Mouse (Mus musculus): ENCODE measurements around the gene Apba2.

The Apba2 gene

DNA sequence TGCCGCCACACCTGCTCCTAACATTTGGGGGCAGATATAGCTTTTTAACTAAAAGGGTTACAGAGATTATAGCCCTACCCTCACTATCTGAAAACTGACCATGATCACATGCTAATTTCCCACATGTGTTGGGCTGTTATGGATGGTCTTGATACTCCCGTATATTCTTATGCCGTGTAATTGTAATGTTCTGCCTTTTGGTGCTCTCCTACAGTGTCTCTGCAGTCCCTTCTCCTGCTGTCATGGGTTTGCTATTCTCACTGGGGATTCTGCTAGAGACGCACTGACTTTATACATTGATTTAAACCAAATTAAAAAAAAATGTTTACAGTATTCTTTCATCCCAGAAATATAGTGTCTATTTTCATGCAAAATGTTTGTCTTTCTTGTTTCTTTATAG is 157.4 kb downstream of the Apba2 start:
- no peak for DNase-seq (ENCODE audit: low spot score)

DNA sequence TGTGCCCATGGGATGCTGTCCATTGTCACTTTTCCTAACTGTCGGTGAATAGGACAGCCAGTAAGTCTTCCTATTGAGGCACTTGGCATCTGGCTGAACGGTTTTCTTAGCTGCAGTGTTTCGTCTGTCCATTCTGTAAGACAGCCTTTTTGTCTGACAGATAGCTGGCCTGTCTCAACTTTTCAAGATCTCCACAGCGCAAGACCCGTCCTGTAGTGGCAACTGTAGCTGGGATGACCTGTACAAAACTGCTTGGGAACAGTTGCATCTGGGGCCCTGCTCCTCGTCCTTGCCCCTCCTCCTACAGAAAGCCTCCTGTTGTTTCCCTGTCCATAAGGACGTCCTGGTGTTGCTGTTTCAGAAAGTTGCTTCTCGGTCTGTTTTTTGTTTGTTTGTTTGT is 157.8 kb downstream of the Apba2 start:
- no peak for DNase-seq (ENCODE audit: low spot score)

DNA sequence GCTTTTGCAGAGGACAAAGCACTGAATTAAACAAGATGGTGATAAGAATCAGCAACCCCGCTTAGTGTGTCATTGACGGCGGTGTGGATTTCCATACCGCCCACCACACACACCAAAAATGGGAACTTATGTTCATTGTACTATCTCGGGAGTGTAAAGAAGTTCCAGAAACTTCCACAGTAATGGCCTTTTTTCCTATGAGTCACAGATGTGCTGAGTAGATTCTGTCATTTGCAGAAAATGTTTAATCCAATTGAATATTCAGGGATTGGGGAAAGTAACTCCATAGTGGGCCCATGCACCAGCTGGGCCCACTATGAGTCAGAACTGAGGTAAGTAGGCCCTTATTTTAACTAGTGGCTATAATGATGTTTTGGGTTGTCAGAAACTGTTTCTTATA is 161.0 kb downstream of the Apba2 start:
- DNase-seq (ENCODE audit: low spot score) = no peak

DNA sequence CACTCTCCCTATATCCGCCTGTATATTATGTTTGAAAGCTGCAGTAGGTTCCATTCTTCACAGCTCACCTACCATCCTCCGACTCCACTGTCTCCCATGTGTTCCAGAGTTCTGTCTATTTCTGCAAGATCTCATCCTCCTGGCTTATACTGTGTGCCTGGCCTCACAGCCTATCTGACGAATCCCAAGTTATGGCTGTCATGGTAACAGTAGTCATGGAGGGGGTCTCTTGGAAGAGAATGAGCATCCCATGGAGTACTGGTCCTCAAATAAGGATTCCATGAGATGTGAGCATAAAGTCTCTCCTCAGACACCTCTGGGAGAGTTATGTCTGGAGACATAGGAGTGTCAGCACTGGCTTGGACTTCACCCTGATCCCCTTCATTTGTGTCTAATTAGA is 162.1 kb downstream of the Apba2 start:
- no peak for DNase-seq (ENCODE audit: low spot score)

DNA sequence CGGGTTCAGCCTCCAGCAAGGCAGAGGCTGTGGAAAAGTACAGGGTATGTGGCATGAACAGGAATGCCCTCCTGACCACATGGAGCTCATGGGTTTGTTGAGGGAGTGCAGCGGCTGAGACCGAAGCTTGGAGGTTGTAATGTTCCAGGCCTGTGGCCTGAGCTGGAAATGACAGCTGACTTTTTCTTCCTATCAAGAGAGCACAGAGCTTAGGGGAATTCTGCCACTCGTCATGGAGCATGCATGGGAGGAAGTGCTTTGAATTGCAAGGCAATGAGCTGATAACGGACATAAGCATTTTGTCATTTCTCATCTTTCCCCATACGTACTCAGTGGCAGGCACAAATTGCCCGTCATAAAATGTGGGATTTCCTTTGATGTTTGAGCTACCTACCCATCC is 163.6 kb downstream of the Apba2 start:
- DNase-seq (ENCODE audit: low spot score) = no peak

DNA sequence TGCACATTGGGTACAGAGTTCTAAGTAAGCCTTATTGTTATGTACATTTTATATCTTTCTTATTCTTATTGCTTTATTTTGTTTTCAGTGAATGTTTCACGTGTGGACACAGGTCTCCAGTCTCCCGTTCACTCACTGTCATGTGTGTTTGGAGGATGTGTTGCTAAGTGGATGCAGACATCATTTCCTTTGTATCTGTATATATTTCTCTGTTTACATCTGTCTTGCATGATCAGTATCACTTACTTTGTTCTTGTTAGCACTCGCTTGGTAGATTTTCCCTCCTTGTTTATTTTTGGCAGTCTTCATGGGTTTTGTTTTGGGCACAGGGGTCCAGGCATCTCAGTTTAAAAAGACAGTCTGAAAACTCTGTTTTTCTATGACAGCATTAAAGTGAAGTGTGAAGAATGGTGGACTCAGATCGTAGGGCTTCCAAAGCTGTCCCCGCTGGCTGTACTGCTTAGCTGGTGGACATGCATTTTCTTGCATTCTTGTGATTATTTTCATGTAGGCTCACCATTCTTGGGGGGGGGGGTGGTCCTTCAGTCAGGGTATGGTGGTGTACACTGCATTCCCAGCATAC is 164.3 kb downstream of the Apba2 start:
- no peak for DNase-seq (ENCODE audit: low spot score)

DNA sequence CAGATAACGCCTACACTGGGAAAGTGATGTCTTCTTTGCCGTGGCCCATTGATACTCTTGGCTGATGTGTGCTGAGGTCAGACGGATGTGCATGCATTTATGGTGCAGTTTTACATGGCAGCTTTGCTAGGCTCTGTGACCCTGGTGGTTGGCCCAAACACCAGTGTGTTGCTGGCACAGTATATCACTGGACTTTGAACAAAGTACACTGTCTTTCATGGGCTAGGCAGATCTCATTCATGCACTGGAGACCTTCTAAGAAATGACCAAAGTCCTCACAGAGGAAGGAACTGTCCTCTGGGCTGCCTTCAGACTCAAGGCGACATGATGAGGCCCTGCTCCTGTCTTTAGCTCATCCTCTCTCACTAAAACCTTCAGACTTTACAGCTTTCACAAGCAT is 166.5 kb downstream of the Apba2 start:
- no peak for DNase-seq (ENCODE audit: low spot score)

DNA sequence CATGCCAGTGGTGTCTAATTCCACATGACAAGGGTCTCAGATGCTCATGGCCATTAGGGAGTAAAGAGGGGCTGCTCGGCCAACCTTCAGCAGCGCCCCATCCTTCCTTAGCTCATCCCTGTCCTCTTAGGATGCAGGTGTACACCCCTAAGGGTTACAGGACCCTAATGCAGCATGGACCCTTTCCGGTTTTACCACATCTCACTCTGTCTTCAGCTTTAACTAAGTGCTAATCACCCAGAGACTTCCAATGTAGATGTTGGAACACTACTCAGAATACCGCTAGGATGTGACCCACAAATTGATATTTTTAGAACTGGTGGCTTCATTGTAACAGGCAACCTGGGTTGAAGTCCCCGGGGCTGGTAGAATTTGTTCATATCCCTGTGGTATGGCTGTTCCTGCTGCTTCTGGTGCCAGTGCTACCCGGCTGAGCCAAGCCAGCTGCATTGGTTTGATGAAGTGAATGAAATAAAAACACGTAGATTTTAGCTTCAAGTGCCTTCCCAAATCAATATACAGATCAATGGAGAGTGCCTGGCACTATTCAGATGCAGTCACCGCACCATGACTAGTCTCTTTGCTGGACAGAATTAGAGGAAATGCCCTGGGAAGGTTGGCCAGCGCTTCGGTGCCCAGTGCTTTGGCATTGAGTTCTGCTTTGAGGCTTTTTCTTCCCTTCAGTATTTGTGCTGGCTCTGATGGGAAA is 178.4 kb downstream of the Apba2 start:
- no peak for DNase-seq (ENCODE audit: low spot score)

DNA sequence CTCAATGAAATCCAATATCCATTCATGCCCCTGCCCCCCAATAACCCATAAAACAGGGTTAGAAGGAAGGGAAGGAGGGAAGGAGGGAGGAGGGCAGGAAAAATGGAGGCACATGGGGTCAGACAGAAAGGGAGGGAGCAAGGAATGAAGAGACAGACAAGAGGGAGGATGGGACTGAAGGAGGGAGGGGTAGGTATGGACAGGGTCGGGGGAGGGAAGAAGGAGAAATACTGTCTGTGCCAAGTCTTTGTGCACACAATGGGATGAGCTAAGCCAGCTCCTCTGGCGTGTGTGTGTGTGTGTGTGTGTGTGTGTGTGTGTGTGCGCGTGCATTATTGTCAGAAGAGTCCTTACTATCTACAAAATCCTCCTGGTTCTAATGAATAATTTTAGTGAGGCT is 183.4 kb downstream of the Apba2 start:
- no peak for DNase-seq (ENCODE audit: low spot score)

DNA sequence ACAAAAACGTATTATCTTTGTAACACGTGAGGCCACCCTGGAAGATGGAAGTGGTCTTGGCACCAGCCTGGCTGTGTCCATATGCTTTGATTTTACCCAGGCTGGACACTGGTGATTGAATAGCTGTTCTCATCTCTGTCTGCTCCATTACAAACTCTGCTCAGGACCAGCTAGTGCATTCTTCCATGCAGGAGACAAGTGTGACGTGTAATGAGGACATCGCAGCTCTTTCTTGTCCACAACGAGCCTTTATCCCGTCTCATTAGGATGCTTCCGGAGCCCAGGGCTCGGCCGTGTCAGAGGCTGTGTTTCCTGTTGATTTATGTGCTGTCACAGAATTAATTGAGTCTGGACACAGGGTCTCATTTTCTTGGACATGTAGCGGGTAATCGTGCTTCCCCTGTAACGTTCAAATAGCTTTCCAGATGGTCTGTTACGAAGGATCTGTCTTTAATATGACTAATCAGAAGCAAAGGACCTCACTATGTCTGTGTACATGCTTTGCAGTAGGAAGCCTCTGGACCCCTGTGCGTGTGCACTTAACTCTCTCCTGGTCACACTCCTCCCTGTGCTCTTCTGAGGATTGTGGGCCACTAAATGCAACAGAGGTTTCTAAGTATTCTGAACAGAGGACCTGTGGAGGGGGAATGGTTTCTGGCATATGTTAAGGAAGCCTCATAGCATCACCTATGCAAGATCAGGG is 186.8 kb downstream of the Apba2 start:
- DNase-seq (ENCODE audit: low spot score) = no peak

DNA sequence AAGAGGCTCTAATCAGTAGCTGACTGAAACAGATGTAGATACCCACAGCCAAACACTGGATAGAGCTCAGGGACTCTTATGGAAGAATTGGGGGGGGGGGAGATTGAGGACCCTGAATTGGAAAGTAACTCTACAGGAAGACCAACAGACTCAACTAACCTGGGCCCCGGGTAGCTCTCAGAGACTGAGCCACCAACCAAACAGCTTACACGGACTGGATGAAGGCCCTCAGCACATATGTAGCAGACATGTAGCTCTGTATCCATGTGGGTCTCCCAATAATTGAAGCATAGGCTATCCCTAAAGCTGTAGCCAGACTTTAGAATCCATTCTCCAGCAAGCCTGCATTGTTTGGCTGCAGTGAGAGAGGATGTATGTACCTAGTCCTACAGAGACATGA is 190.3 kb downstream of the Apba2 start:
- no peak for DNase-seq (ENCODE audit: low spot score)

DNA sequence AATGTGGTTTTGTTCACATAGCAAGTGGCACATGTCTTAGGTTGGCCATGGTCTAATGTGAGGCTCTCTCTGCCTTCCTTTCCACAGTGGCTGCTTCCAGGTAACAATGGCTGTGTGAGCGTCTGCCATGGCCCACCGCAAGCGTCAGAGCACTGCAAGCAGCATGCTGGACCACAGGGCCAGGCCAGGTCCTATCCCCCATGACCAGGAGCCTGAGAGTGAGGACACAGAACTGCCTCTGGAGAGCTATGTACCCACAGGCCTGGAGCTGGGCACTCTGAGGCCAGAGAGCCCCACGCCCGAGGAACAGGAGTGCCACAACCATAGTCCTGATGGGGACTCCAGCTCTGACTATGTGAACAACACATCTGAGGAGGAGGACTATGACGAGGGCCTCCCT is 193.4 kb downstream of the Apba2 start:
- no peak for DNase-seq (ENCODE audit: low spot score)

DNA sequence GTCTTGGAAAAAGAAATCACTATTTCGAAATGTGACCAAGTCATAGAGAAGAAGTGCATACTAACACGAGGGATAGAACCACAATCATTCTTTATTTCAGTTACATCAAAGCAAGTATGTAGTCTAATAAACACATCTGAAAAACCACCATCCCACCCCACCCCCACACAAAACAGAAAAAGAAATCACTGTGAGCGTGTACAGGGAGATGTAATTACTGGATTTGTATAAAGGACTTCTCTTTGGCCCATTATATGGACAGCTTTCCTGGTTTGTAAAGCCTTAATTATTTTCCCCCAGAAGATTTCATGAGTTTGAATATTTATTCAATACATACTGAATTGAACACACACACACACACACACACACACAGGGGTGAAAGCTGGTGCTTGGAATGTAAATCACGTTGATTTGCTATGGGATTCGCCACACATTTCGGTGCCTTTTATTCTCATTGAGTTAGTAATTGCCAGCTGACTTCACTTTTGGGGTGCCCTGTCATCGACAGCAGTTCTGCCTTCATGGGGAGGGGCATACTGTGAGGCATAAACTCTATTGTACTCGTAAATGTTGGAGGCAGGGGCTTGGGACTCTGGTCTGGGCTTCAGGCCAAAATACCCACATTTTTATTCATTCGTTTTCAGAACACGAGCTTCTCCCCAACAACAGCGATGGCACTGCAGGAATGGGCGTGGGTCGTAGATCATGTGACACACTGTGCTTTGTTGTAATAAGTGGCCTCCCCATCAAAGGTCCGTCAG is 195.2 kb downstream of the Apba2 start:
- no peak for DNase-seq (ENCODE audit: low spot score)

DNA sequence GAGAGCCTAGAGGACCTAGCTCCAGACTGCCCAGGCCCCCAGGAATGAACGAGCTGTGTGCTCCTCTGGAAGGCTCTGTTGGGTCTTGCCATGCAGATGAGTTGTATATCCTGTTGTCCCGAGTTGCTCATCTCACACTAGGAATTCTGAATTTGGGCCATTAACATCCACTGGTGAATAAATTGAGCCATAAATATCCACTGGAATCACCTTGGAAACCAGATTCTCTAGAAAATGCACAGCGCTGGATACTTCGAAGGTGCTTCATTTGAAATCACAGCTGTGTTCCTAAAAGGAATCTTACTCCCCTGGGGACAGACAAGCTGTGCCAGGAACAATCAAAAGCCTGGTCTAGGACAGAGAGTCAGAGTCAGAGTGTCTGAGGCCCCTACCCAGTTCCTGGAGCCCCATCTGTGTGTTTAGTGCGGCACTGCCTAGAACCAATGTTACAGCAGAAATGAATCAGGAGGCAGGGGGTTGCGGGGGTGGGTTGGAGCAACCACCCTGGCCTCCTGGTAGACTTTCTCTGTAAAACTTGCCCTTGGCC is 196.4 kb downstream of the Apba2 start:
- DNase-seq (ENCODE audit: low spot score) = no peak

DNA sequence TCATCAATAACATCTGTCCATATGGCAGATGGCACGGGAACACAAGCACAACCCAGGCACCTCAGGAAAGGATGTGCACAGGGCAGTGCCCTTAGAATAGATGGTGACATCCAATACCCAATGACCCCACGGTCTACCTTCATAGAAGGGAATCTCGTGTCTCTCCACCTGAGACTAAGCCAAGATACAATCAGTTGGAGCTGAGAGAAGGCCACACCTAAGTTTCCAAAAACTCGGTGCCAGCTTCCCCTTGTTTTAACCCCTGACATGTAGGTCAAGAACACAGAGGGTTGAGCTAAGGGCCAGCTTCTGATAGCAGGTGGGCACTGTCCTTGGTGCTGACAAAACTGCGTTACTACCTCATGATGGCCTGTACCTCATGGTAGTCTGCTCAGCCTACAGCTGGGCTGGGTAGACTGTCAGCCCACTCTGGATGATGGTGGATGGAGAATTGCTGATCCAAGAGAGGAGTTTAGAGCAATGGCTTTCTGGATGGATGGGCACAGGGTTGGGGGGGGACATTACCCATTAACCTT is 202.6 kb downstream of the Apba2 start:
- no peak for DNase-seq (ENCODE audit: low spot score)

DNA sequence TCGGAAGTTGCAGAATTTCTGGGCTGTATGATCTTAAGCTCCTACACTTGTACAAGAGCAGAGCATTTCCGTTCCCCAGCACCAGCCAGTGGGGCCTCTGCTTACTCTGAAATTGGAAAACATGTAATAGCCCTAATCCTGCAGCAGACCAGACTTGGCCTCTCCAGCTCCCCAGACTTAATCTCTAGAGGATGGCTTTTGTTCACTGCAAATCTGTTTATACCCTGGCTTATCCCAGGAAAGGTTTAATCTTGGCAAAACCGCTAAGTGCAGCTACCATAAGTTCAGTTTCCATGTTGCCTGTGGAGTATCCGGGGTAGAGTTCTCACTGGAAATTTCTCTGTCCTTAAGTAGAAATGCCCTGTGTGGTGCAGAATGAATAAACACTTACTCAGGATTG is 206.7 kb downstream of the Apba2 start:
- no peak for DNase-seq (ENCODE audit: low spot score)

DNA sequence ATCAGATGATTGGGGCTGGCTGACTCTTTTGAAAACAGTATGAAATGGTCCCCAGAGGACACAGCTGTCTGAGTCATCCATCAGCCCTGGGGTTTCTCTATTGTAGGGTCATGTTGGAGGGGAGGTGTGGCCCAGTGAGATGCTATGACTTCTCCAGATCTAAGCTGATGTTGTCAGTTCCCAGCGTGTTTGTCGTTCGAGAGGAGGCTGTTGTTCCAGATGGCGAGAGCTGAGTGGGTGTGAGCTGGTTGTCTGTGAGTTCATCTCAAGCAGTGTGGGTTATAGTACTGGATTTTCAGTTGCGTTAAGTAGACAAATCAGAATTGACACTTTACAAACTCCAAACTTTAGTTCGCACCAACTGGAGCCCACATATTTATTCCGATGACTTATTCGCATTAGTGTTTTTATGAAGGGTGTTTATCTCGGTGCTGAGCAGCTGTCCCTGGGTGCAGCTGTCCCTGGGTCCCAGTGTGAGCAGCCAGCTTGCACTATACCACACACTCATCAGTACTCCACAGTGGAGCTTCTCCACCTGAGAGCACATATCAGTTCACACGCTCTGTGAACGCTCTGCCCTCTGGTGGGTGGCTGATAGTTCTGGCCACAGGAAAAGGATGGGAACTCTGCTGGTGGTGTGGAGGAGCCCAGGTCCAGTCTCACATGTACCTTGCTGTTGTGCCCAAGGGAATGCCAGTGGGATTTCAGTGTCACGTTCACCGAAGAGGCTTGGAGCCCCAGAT is 208.2 kb downstream of the Apba2 start:
- DNase-seq (ENCODE audit: low spot score) = no peak

DNA sequence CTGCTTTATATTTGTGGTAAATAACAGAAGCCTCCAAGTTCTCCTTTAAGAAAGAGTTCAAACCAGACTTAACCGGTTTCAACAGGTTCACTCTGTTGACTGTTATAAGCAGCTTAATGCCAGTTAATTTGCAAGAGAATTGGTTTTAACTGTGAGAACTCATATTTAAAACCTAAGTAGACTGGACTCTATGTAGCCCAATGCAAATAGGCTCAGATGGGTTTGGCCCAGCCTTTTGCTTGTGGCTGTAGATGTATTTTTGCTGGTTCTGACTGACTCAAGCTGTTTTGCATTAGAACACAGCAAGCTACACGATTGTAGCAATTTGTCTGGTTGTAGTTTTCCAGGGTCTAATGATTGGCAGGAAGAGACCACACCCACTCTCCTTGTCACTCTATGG is 214.8 kb downstream of the Apba2 start:
- DNase-seq (ENCODE audit: low spot score) = no peak

DNA sequence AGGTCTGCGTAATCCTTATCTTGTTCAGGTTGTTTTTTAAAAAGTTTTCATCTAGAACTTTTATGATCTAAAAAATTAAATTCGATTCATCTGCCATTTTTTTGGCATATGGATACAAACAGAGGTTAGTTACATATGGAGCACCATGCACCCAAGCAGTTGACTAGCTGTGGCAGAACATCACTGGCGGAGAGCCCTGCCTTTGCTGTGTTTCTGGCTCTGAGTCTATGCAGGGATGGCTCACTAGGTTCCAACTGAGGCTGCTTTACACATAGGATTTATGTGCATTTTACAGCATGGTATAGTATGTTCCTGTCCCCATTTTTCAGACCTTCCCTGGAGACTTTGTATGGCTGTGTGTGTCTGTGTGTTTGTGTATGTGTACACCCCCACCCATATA is 221.8 kb downstream of the Apba2 start:
- no peak for DNase-seq (ENCODE audit: low spot score)

DNA sequence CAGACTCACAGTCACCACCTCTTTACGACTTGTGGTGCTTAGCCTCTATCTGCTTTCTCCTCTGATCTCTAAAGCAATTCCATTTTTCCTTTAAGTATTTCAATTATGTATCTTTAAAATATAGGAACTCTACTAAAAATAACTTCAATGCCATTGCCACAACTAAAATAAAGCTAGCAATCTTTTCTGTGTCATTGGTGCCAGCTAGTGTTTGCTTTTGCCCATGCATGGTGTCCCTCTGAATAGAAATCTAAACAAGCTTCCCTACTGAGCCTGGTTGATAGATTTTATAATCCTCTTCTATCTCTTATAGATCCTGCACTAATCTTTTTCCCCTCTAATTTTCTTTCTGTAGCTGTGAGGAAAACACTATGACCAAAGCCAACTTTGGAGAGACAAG is 222.9 kb downstream of the Apba2 start:
- no peak for DNase-seq (ENCODE audit: low spot score)

DNA sequence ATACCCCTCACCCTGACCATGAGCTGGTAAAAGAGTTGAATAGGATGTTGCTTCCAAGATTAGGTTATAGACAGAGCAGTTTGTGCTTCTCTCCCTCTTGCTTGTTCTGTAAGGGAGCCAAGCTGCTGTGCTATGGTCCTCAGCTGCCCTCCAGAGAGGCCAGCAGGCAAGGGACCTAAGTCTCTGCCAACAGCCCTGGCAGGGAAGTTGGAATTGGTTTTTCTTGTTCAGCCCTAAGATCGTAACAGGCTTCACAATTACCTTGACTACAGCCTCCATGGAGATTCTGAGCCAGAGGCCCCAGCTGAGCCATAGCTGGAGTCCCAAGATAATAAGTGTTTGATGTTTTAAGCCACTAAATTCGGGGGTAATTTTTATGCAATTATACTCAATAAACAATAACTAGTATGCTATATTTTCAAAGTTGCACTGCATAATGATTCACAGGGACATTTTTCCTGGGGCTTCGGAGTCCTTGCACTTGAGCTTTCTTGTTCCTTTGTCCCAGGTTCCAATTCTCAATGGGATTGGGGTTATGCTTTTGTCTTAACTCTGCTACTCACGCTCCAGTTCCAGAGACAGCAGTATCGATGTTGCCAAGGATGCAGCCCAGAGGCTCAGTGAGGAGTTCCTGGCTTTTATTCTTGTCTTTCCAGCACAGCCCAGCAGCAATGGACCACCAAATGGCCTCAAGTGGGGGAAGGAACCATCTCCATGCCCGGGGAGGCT is 224.6 kb downstream of the Apba2 start:
- no peak for DNase-seq (ENCODE audit: low spot score)

Measured in ovary, postnatal 14 days (tissue).